Mouse (Mus musculus) kidney, embryonic 15.5 days (tissue): ENCODE results near the gene Plppr2. TPM values are rescaled to one million over a fixed set of nuclear protein-coding genes. Genes with fewer than 3 reads are reported as not detected.

Experiments used
- ATAC-seq: fragments of 200-750 bp; cut with Nextera tagmentation; replicated peaks from 2 replicates; pipeline ENCODE4 v1.8.0; 2017; ENCODE audit warnings: moderate TSS enrichment; ENCODE audit not compliant: low FRiP score
- H3K27ac ChIP-seq: fragments of 300-500 bp; sonication (generic); 2 replicates; pipeline ENCODE4 v1.5.1; 2015; ENCODE audit warnings: mild to moderate bottlenecking, inconsistent platforms
- H3K27me3 ChIP-seq: fragments of 300-500 bp; sonication (generic); 2 replicates; pipeline ENCODE4 v1.6.1; 2015; ENCODE audit warnings: inconsistent platforms
- H3K36me3 ChIP-seq: fragments of 300-500 bp; sonication (generic); 2 replicates; pipeline ENCODE4 v1.6.1; 2015; ENCODE audit warnings: inconsistent platforms
- H3K4me1 ChIP-seq: fragments of 300-500 bp; sonication (generic); 2 replicates; pipeline ENCODE4 v1.6.1; 2015; ENCODE audit warnings: inconsistent platforms
- H3K4me2 ChIP-seq: fragments of 300-500 bp; sonication (generic); 2 replicates; pipeline ENCODE4 v1.6.1; 2015; ENCODE audit warnings: moderate library complexity, mild to moderate bottlenecking, inconsistent platforms
- H3K4me3 ChIP-seq: fragments of 300-500 bp; sonication (generic); replicated peaks from 2 replicates; pipeline ENCODE4 v1.5.1; 2015; ENCODE audit warnings: mild to moderate bottlenecking, inconsistent platforms
- H3K9ac ChIP-seq: fragments of 300-500 bp; sonication (generic); 2 replicates; pipeline ENCODE4 v1.6.1; 2015; ENCODE audit warnings: mild to moderate bottlenecking, inconsistent platforms
- H3K9me3 ChIP-seq: fragments of 300-500 bp; sonication (generic); replicated peaks from 2 replicates; pipeline ENCODE4 v1.6.1; 2016; ENCODE audit warnings: inconsistent platforms
- WGBS: fragments of 180-500 bp; shearing (Covaris S2); methylation state at CpG from one replicate; pipeline ENCODE4 v1.1.7; 2015; ENCODE audit warnings: mixed read lengths; 5-methylcytosine and 5-hydroxymethylcytosine counted together
- polyA plus RNA-seq: library from polyadenylated mRNA; unstranded; fragments of >200 nt; fragmentation: Nextera tagmentation; extraction: Ambion mirVana; gene quantifications from 2 replicates; pipeline ENCODE4 v1.2.1, GENCODE M21; 2015

Gene Plppr2
- polyA plus RNA-seq, 1 experiment from 2014 or later: 11.3 TPM

DNA sequence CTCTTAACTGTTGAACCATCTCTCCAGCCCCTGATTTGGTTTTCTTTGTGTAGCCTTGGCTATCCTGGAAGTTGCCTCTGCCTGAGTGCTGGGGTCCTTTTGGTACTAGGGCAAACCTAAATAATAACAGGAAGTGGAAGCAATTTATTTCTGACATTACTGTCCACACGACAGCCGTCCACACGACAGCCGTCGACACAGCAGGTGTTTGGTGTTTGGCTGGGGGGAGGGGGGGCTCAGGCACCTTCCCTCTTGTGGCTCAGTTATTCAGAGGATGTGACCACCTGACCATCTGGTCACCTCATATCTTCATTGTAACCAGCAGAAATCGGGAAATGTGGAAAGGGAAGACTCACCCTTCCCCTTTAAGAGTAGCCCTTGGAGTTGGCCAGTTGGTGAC lies 32.0 kb downstream of the Plppr2 start:
- H3K9ac ChIP-seq: no peak overlapping the region
- ATAC-seq: no peak
- H3K27me3 ChIP-seq: 0 out of 2 replicates have a peak, but pooled peaks cover 5% of the 10 kb centered on the region
- H3K9me3 ChIP-seq: no peaks in the 10 kb centered on the region
- no peak overlapping the region for H3K4me3 ChIP-seq
- WGBS: 44% methylated on average over 6 of the region's 6 CpGs
- peaks cover 14% of the 10 kb centered on the region for H3K36me3 ChIP-seq
- peaks cover 1% of the 10 kb centered on the region; the same call in 1 of the 2 replicates for H3K4me1 ChIP-seq
- H3K4me2 ChIP-seq: no peak overlapping the region
- no peak overlapping the region for H3K27ac ChIP-seq

DNA sequence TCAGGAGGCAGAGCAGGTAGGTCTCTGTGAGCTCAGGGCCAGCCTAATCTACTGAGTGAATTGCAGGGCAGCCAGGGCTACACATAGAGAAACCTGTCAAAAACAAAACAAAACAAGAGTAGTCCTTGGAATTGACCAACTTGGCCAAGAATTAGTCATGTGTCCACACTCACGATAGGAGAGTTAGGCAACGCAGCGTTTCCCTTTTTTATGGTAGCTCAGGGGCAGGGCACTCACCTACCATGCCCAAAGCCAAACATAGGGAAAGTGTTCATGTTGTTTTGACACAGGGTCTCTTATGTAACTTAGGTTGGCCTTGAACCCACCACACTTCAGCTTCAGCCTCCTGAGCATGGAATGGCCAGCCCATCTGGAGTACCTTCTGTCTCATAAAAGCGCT lies 32.5 kb downstream of the Plppr2 start:
- H3K27me3 ChIP-seq: 0 out of 2 replicates have a peak, but pooled peaks cover 5% of the 10 kb centered on the region

DNA sequence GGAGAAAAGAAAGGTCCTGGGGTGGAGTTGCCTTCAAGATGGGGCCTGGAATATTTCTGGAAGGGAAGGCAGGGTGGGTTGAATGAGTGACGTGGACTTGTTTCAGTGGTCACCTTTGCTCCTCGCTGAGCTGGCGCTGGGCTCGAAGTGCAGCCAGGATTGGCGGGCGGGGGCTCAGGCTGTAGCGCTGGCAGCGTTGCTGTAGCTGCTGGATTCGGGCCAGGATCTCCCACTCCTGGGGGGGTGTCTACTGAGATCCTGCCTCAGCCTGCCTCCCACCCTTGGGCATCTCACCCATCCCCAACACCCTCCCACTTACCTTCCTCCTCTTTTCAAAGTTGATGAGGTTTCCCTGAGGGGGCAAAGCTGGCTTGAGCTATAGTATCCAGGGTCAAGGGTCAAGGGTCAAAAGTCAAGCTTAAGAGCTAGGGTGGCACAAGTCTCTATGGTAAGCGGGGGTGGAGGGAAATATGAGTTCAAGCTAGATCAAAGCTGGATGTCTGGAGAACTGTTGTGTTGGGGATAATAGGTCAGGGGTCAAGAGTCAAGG lies 39.9 kb downstream of the Plppr2 start:
- Histone ChIP-seq H3K9ac (no peak overlapping the region), H3K4me3 (no peak overlapping the region), H3K36me3 (peaks cover 48% of the 10 kb centered on the region), H3K4me1 (no peaks in the 10 kb centered on the region), H3K27ac (no peak overlapping the region), H3K4me2 (no peak overlapping the region), H3K27me3 (no peaks in the 10 kb centered on the region), H3K9me3 (no peaks in the 10 kb centered on the region)
- ATAC-seq: no peak
- 83% methylated on average over 10 of the region's 10 CpGs for WGBS

More for the DNA sequence above, 32.5 kb downstream of the Plppr2 start:
- WGBS: 91% methylated on average over 4 of the region's 4 CpGs
- Histone ChIP-seq H3K9me3 (no peaks in the 10 kb centered on the region), H3K4me2 (no peak overlapping the region), H3K36me3 (peaks cover 14% of the 10 kb centered on the region), H3K4me3 (no peak overlapping the region), H3K9ac (no peak overlapping the region), H3K4me1 (no peaks in the 10 kb centered on the region), H3K27ac (no peak overlapping the region)
- ATAC-seq: no peak

DNA sequence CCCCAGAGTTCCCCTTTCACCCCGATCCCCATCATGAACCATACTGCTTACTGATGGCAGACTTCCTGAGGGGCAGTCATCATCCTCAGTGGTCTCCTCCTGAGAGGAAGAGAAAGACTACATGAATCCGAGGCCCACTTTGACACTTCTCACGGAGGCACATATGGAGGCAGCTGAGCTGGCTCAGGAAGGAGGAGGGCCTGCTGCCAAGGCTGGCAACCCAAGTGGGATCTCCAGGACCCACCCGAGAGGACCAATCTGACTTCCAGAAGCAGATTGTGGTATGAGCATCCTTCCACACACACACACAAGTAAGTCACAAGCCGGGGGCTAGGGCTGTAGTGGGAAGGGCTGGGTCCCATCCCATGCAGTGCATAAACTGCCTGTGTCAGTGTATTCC lies 40.5 kb downstream of the Plppr2 start:
- Histone ChIP-seq H3K4me3 (no peak overlapping the region), H3K27me3 (no peaks in the 10 kb centered on the region), H3K4me2 (no peak overlapping the region), H3K9me3 (no peaks in the 10 kb centered on the region), H3K9ac (no peak overlapping the region), H3K27ac (no peak overlapping the region), H3K4me1 (no peaks in the 10 kb centered on the region), H3K36me3 (peaks cover 50% of the 10 kb centered on the region)
- 82% methylated on average over 5 of the region's 5 CpGs for WGBS
- no peak for ATAC-seq

DNA sequence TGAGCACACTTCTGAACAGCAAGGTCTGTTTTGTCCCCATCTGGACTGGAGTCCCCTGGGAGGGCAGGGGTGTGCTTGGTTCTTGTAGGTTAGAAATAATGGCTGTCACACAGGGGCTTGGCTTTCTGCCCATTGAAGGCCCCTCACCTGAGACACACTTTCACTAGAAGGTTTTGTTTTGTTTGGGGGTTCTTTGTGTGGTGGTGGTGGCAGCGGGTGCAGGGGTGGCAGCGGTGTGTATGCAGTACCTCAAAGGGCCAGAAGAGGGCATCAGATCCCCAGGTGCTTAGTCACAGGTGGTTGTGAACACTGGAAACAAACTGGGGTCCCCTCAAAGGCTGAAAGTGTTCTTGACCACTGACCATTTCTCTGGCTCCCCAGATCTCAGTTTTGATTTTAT lies 41.1 kb downstream of the Plppr2 start:
- peaks cover 45% of the 10 kb centered on the region for H3K36me3 ChIP-seq
- no peak overlapping the region for H3K4me3 ChIP-seq
- no peaks in the 10 kb centered on the region for H3K4me1 ChIP-seq
- H3K27me3 ChIP-seq: no peaks in the 10 kb centered on the region
- ATAC-seq: no peak
- no peaks in the 10 kb centered on the region for H3K9me3 ChIP-seq
- no peak overlapping the region for H3K4me2 ChIP-seq
- H3K27ac ChIP-seq: no peak overlapping the region
- WGBS: 18% methylated on average over 2 of the region's 2 CpGs
- no peak overlapping the region for H3K9ac ChIP-seq

DNA sequence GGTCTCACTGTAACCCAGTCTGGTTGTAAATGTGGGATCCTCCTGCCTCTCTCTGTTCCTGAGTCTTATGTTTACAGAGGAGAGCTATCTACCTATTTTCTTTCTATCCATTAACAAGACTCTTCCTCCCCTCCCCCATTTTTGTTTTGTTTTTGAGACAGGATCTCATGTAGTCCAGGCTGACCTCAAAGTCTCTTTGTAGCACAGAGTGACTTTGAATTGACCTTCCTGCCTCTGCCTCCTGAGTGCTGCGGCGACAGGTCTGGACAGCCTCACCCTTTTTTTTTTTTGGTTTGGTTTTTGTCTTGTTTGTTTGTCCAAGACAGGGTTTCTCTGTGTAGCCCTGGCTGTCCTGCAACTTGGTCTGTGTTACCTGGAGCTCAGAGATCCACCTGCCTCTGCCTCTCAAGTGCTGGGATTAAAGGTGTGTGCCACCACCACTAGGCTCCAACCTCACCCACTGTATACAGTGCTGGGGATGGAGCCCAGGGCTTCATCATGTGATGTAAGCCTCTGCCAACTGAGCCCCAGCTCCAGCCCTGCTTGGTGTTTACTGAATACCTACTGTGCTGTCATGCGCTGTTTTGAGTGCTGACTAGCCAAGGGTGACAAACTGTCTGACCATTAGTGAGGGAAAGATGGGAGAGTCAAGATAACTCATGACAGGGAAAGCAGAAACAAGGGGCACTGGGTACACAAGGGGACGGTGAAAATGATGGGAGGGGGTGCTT lies 41.7 kb downstream of the Plppr2 start:
- no peaks in the 10 kb centered on the region for H3K27me3 ChIP-seq
- no peak for ATAC-seq
- no peak overlapping the region for H3K4me3 ChIP-seq
- H3K4me1 ChIP-seq: no peaks in the 10 kb centered on the region
- WGBS: 79% methylated on average over 4 of the region's 4 CpGs
- H3K27ac ChIP-seq: no peak overlapping the region
- H3K36me3 ChIP-seq: peaks cover 42% of the 10 kb centered on the region
- H3K9ac ChIP-seq: no peak overlapping the region
- H3K4me2 ChIP-seq: no peak overlapping the region
- H3K9me3 ChIP-seq: no peaks in the 10 kb centered on the region

DNA sequence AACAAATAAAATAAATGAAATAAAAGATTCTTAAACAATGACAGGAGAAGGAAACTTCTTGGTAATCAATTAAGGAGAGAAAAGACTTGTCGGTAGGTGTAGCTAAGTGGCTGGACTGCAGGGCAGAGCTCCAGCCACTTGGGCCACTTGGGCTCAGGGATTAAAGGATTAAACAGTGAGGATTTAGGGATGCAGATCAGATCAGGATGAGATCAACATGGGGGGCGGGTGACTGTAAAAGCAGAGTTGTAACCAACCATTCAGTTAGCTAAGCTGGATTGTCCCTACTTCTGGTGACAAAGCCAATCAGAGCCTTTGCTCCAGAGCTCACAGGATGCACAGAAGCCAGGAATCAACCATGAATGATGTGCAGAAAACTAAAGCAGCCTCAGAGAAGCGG lies 47.1 kb downstream of the Plppr2 start:
- no peak for ATAC-seq
- H3K27me3 ChIP-seq: peaks cover 27% of the 10 kb centered on the region
- no peak overlapping the region for H3K4me2 ChIP-seq
- no peaks in the 10 kb centered on the region for H3K9me3 ChIP-seq
- WGBS: 40% methylated on average over 3 of the region's 3 CpGs
- H3K36me3 ChIP-seq: peaks cover 27% of the 10 kb centered on the region
- H3K4me1 ChIP-seq: peaks cover 16% of the 10 kb centered on the region
- H3K9ac ChIP-seq: no peak overlapping the region
- no peak overlapping the region for H3K27ac ChIP-seq
- H3K4me3 ChIP-seq: no peak overlapping the region

DNA sequence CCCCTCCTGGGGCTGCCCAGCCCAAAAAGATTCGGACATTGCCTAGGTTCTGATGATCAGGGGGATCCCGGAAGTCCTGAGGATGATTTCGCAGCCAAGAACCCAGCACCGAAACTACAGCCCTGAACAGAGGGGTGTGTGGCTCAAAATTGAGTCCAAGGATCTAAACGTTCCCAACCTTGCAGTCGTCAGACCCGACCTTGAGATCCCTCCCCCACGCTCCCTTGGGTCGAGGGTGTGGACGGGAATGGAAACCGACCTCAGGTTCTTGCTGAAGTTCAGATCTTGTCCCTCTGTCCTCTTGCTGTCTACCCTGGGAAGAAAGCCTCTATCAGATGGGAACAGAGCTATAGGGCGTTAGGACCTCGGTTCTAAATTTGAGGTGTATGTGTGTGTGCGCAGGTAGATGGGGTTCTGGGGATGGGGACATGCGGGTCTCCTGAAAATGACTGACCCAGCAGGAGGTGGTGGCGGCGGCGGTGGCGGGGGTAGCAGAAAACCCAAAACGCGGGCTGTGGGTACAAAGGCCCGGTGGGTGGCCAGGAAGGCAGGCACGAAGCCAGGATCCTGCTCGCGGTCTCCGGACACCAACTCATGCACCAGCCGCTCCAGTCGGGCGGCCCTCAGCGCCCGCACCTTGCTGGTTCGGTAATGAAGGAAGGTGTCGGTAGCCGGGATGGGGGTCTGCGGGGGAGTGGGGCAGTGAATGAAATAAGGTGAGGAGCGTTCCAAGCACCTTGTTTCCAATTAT lies 50.9 kb downstream of the Plppr2 start:
- 9% methylated on average over 36 of the region's 36 CpGs for WGBS

DNA sequence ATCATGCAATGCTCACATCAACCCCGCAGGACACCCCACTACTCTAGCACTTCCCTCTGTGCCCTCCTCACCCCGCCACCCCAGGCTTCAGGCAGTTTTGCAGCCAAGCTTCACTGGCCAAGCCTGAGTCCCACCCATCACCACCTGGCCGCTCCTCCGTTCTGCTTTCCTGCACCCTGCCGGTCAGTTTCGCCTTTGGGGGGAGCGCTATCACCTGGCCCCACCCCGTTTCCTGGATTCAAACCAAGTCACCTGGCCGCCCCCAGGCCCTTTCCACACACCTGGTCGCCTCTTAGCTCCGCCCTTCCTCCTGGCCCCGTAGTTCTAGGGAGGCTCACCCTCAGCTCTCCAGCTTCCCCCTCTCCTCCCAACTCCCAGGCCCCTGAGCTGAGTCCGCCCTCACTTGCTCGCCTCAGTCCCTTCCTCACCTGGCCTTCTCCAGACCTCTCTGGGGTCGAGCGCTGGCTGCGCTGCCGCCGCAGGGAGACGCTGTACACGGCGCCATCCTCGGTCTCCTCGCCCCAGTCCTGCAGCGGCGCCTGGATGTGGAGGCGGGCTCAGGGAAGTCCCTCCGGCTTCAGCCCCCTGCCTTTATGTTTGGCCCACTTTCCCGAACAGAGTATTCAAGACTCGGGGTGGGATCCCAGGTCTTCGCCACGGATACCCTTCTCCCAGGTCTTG lies 51.7 kb downstream of the Plppr2 start:
- Histone ChIP-seq H3K27me3 (peaks cover 66% of the 10 kb centered on the region), H3K36me3 (no peaks in the 10 kb centered on the region), H3K4me3 (peak overlapping the region; percentile 61), H3K4me2 (peak overlapping the region; percentile 92), H3K9me3 (no peaks in the 10 kb centered on the region), H3K9ac (peak overlapping the region; percentile 45), H3K27ac (peak overlapping the region; percentile 79), H3K4me1 (peaks cover 32% of the 10 kb centered on the region)
- WGBS: under 1% methylated on average over 32 of the region's 32 CpGs
- ATAC-seq: peak; percentile 76

More for the DNA sequence above, 50.9 kb downstream of the Plppr2 start:
- no peaks in the 10 kb centered on the region for H3K36me3 ChIP-seq
- H3K9me3 ChIP-seq: no peaks in the 10 kb centered on the region
- 0 out of 2 replicates have a peak overlapping the region, but pooled peaks have one; percentile 18 for H3K27ac ChIP-seq
- H3K4me1 ChIP-seq: peaks cover 32% of the 10 kb centered on the region
- H3K4me2 ChIP-seq: peak overlapping the region; percentile 92
- no peak for ATAC-seq
- no peak overlapping the region; the same call in 1 of the 2 replicates for H3K9ac ChIP-seq
- peak overlapping the region; percentile 61 for H3K4me3 ChIP-seq
- peaks cover 64% of the 10 kb centered on the region for H3K27me3 ChIP-seq

DNA sequence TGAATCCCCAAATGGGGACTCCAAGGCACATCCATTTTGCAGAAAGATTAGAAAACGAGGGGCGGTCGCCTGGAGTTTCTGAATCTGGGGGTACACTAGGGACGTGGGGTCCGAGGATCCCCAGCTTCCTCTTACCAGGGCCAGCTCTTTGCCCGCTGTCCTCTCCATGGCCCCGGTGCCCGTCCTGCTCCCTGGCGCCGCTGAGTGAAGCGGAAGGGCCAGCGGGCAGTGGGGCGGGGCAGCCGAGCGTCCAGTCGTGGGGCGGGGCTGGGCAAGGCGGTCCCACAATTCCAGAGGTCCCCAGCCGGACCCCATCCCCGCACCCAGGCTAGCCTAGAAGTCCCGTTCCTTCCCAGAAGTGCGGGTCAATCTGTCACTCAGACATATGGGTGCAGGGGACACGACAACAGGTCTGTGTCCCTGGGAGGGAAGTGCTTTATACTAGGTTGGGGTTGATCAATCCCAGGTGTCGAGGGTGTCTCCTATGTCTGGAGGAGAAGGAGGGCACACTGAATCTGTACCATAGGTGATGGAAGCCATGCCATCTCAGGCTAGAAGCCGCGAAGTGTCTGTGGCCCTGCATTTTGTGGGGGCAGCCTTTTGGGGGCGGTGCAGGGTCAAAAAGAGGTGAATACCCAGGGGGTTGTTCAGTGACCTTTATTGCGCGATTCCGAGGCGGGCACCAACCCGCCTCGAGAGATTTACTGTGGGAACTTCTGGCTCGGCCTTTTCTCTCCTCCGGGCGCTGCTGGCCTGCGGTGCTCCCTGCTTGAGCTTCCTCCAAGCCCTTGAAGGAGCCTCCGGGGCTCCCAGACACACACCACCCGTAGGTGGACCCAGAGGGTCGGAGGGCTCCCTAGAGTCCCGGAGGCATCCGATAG lies 52.6 kb downstream of the Plppr2 start, which contains the start of gene Rgl3:
TSS of gene Rgl3 (minus strand) at position 217 of the 881 bp plus-strand sequence.
- Histone ChIP-seq H3K4me2 (peak within 1 kb of the TSS; percentile 92), H3K27me3 (peaks cover 66% of the 10 kb centered on the region), H3K4me1 (peaks cover 32% of the 10 kb centered on the region), H3K9ac (peak within 1 kb of the TSS; percentile 45), H3K27ac (peak within 1 kb of the TSS; percentile 79), H3K9me3 (no peaks in the 10 kb centered on the region), H3K4me3 (peak within 1 kb of the TSS; percentile 61), H3K36me3 (no peaks in the 10 kb centered on the region)
- peak; percentile 73 for ATAC-seq
- WGBS: 1% methylated on average over 42 of the region's 42 CpGs

DNA sequence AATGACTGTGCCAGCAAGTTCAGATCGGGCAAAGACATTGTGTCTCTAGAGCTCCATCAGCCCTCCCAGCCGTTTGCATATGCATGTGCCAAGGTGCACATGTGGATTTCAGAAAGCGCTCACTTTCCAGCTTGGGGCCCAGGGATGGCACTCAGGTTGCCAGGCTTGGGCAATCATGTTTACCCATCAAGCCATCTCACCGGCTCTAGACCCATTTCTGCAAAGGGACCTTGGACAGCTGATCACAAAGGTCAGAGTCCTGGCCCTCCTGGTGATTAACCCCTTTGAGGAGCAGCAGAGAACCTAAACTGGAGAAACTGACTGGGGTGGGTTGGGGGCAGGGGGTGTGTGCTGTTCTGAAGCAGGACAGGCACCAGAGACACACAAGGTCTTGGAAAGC lies 55.4 kb downstream of the Plppr2 start:
- peaks cover 32% of the 10 kb centered on the region for H3K4me1 ChIP-seq
- H3K36me3 ChIP-seq: no peaks in the 10 kb centered on the region
- no peak overlapping the region for H3K9ac ChIP-seq
- 70% methylated on average over 4 of the region's 4 CpGs for WGBS
- no peaks in the 10 kb centered on the region for H3K9me3 ChIP-seq
- no peak overlapping the region for H3K27ac ChIP-seq
- H3K4me2 ChIP-seq: no peak overlapping the region
- no peak overlapping the region for H3K4me3 ChIP-seq
- peaks cover 56% of the 10 kb centered on the region for H3K27me3 ChIP-seq
- no peak for ATAC-seq
